Mouse (Mus musculus): ENCODE measurements around the gene Csf3.
"Not testable (repeated sequence)": the region's sequence is repeated elsewhere in the genome, so short reads cannot be mapped to it uniquely, and the experiment has no call there.

The Csf3 gene

DNA sequence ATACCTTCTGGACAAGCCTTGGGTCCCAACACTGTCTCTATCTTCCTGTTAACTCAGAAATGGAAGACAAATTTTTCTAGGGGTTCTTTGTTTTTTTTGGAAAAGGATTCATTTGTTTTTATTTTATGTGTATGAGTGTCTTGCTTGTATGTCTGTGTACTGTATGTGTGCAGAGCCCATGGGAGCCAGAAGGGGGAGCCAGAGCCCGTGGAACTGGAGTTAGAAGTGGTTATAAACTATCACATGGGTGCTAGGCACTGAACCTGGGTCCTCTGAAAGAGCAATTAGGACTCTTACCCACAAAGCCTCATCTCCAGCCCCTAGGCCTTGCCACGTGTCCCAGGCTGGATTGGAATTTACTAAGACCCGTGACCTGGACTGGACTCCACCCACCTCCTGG, 33.0 kb downstream of the Csf3 start:
- DNase-seq, result peak; percentile 49

DNA sequence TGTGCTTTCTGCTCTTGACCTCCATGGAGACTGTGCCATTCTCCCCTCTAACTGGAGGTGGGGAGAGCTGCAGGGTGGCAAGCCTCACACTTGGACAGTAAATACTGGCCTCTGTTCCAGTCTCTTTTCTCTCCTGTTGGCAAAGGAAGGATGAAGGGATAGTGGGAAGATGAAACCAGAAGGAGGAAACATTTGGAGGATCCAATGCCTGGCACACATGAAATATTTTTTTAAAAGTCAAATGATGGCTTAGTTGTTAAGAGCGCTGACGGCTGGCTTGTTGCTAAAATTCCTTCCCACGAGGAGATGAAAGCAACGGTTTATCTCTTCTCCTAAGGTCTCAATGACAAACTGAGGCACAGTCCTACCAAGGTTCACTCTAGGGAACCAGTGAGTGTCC, 34.0 kb downstream of the Csf3 start:
- no peak for DNase-seq

DNA sequence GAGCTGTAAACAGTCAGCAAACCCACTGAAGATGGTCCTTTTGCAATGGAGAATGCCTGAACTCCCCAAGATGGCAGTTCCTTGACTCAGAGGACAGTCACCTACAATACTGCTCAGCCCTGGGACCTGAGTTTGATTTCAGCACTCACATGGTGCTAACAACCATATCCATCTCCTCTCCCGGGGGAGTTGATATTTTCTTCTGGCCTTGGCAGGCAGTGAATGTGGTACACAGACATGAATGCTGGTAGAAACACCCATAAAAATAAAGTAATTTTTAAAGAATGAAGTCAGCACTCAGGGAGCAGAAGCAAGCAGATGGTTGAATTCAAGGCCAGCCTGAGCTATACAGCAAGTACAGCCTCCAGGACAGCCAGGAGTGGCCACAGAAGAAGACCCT, 35.1 kb downstream of the Csf3 start:
- DNase-seq, result no peak

DNA sequence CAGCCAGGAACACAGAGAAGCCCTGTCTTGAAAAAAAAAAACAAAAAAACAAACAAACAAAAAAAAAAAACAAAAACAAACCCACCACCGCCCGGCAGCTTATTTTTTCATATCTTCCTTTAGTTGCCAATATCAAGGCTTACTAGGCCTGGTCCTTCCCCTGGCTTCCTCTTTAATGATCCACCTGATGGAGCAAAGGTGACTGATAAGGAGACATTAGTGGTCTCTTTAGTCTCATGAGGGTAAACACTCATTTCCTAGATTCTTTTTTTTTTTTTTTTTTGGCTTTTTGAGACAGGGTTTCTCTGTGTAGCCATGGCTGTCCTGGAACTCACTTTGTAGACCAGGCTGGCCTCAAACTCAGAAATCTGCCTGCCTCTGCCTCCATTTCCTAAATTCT, 36.2 kb downstream of the Csf3 start:
- not testable (repeated sequence) for DNase-seq

DNA sequence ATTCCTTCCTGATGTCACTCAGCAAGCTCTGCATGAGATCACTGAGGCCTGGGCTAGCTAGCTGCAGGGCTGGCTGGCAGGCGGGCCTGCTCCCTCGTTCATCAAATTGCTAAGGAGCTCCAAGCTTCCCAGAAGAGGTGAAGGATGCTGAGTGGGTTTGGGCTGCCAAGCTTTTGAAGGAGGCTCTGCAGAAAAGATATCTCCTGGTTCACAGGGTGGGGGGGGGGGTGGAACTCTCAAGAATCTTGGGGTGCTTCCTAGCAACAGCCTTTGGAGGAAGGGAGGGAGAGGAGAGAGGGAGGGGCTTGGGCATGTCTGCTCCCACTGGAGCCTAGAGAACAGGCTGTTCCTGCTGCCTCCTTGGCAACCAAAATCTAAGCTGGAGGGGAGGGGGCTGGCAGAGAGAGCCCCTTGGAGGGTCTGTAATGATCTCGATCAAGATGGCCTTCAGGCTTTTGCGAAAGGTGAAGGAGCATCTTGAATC, 37.4 kb downstream of the Csf3 start:
- DNase-seq, result no peak

DNA sequence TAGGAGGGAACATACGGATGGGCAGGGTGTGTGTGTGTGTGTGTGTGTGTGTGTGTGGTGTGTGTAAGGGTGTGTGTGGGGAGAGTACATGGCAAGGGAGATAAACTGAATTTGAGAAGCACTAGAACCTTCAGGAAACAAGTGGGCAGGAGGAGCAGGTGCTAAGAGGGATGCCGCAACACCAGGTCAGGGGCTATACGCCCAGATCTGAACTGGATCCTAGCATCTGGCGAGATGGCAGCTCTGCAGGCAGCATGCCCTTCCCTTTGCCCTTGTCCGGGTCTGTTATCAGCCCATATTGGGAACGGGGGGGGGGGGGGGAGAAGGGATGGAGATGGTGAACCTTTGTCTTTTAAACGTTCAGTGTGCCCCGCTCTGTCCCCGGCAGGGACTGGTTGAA, 37.9 kb downstream of the Csf3 start:
- DNase-seq, result no peak

DNA sequence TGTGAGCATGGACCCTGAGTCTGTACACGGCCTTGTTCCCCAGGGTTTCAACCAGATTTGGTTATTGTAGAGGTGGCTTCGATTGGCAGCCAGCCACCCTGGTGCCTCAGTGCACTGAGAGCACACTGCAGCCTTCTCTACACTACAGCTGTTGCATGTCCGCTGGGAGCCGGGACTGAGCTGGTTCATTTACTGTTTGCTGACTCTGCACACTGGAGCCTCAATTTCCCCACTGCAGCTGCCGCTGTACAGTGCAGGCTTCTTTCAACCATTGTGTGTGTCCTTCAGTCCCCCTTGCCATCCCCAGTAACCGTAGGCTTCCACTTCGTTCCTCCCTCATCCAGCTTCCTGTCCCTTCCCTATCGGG, 38.9 kb downstream of the Csf3 start:
- DNase-seq, result peak; percentile 50

DNA sequence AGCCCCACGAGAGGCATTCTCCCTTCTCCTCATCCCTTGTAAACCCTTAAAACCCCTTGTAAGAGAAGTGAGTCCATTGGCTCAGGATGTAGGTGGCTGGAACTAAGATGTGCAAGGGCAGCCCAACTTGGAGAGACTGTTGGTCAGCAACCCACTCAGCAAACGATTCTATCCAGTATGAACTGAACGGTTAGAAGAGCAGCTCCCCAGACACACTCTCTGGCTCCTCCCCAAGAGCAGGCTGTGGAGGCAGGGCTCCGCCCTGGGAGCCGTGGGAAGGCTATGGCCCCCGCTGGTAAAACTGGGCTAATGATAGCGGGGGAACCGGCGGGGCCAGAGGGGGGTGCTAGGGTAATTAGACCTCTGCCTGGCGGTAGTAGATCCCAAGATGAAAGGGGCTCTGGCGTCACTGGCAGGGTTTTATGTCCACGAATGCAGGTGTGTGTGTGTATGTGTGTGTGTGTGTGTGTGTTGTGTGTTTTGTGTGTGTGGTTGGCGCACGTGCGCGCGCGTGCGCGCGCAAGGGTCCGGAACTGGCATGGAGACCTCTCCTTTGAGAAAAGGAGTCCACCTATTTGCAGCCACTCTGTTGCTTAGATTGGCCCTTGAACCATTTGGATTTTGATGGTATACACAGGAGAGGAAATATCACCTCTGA, 39.5 kb downstream of the Csf3 start, which contains the start of gene Thra:
Thra (plus strand) TSS at position 246 of the 658 bp plus-strand sequence.
- peak; percentile 55 for DNase-seq

DNA sequence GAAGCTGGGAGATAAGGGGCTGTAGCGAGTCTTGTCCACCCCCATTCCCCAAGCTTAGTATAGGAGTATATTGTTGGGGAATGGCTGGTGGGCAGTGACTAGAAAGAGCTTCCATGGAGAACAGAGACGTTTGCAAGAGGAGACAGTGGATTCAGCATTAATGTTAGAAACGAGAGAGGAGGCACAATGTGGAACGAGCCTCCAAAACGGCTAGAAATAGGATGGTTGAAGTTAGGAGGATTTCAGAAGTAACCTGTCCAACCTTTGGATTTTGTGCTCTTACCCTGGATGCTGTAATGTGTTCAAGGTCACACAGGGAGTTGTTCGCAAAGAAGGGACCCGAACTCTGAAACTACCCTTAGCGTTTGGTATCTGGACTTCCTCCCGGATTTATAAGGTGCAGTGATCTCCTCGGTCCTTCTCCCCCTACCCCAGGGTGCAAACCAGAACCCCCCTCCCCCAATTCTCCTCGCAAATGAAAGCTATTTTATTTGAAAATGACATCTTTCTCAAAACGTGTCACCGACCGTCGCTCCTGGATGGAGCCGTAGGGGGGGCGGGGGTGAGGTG, 40.1 kb downstream of the Csf3 start:
- DNase-seq, result no peak

DNA sequence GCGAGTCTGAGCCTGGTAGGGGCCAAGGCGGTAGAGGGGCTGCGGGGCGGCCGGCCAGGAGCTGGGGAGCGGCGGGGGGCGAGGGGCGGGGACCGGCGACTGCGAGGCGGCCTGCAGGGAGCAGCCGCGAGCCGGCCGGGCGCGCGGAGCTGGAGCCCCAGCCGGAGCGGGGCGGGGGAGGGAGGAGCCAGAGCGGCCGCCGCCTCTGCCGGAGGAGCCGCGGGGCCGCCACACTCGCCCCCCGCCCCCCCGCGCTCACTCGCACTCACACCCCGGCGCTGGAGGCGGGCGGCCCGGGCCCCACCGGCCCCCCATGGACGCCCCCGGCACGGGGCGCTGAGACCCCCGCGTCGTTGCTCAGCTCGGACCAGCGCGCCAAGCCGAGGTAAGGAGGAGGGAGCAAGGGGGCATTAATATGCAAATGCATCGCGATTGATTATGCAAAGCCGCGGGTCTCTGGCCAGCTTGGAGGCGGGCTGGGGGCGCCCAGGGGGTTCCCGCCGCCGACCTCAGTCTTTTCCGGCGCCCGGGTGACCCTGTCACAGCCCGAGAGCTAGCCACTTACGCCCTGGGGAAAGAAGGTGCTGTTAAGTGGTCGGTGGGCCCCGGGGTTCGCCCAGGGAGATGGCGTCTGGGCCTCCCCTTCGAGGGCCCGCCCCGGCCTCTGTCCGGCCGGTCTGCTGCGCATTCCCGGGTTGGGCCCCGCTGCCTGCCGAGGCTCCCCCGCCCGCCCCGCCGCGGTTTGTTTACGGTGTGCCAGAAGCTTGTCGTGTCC, 40.7 kb downstream of the Csf3 start:
- DNase-seq, result peak; percentile 91

DNA sequence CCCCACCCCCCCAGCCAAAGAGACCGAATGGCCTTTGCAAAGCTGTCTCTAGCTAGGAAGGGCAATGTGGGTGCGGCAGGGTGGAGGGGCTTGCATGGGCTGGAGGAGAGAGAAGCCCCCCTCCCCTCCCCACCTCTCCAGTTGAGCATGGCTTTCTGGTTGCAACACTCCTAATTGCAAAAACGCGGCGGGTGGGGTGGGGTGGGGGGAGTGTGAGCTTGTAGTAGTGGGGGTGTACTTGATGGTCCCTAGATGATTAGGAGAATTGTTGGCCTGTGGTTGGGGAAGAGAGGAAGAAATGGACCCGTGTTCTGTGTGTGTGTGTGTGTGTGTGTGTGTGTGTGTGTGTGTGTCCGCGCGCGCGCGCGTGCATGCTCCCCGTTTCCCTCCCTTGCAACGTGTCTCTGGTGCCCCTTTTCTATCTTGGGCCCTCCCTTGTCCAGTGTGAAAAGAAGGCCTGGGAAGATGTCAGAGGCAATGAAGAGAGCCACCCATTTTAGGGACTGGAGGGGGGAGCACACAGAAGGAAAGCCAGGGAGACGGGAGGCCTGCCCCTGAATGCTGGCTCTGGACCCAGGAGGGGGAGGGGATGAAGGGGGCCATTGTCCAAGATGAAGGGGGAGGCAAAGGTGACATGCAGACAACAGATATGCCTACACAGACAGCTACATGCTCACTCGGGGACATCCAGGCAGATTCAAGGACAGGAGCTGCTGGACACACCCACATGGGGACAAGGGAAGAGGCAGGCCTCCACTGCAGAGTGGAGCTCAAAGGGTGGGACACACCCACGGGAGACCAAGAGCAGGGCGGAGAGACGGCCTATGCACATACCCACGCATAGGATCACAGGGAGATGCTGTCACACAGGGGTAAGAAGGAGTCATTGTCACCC, 41.6 kb downstream of the Csf3 start:
- DNase-seq, result peak; percentile 51

DNA sequence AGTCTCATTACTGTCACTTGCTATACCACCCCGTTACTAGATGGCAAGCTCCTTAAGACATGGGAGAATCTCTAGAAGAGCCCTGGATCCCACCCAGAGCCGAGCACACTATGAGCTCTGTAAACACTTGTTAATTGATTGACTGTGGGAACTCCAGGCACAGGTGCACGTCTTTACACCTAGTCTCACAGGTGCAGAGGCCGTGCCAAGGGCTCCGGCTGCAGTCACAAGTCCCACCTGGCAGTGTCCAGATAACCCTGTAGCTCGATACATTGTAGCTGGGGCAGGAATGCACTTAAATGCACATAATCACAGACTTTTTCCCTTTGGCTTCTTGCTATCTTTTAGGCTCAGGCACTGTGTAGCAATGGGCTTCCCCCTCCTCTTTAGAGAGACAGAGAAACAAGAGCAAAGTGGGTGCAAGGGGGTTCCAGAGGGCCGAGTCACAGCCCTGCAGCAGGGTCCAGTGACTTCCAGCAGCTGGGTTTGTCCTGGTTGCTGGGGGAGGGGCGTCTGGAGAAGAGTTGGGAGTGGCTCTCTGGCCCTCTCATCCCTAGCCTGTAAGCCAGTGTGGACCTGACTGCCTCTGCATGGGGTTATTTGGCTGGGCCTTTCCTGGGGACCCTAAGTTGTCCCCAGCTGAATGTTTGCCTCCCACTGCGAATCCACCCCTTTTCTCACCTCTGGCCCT, 42.7 kb downstream of the Csf3 start:
- no peak for DNase-seq

DNA sequence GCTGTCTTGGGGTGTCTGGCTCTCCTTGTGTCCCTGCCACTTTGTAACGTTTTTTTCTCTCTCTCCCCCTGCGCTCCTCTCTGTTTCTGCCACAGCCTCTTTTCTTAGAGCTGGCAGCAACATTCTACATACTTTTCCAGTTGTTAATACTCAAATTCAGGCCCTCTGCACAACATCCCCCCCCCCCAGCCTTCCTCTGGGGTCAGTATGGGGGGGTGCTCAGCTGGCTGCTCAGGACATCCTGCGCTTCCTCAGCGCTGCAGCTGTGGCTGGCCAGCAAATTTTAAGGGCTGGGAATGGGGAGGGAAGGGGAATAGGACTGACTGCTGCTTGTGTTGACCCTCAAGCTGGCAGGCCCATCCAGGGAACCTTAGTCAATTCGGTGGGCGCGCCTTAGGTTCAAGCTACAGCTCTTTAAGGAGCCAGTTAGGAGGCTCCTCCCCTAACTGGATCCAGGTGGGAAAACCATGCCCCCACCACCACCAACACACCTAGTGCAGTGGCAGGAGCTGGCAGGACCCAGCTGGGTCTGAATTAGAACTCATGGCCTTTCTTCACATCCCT, 43.5 kb downstream of the Csf3 start:
- DNase-seq, result no peak

DNA sequence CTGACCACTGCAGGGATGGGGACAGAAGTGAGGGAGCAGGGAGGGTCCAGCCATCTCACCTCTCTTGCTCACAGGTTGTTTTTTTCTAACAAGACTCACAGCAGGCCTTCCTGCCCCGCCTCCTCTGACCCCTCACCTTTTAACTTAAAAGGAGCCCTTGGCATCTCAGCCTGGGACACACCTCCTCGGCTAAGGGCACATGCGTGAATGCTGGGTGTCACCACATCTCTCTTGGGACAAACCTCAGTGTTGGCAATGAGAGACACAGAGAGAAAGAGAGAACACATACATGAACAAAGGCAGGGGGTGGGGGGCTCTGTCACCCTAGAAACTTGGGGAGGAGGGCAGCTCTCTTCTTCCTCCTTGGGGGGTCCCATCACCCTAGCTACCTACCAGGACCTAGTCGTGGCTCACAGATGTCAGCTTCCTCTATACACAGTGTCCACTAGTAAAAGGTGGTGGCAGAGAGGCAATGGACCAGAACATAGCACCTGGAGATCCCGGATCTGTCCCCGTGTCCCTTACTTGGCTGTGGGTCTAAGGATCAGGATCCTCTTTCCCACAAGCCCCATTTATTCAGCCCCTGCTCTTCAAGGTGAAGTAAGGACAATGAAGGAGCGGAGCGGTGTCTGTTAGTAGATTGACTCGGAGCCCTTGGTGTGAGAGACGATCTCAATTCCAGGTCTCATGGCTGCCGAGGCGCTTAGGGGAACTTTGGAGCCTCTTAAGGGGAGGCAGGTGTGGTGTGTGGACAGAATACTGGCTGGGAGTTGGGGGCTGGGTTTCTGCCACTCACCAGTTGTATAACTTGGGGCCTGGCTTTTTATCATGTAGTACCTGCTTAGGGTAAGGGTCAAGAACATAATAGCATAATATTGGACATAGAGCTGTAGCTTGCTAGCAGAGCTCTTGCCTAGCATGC, 45.1 kb downstream of the Csf3 start:
- no peak for DNase-seq

DNA sequence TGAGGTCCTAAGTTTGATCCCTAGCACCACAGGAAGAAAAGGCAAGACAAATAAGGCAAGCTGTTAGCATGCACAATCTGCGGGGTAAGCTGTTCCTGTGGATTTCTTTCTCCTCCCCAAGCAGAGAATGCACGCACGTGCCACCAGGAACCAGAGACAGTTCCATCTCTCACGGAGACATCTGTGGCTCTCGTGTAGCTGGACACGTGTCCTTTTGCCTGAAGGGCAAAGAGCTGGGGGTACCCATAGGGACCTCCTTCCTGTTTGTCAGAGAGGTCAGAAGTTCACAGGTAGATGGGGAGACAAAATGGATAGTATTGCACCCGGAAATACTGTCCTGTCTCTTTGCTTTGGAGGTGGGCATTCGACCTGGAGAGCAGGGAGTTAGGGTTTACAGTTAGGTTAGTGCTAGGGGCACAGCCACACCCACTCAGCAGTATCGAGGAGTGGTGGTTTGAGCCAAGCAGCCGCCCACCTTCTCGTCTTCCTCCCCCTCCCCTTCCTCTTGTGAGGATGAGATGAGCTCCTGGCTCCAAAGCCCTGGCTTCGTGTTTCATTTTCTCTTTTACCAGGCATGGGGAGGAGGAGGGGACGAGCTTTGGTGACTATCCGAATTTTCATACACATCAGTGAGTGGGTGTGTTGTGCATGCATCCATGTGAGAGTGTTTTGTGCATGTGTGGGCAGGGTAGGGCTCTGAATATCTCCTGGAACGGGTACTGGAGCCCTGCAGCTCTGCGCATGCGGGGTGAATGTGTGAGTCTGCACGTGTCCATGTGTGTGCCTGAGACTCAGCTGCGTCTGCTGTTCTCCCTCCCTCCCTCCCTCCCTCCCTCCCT, 46.0 kb downstream of the Csf3 start:
- DNase-seq, result peak; percentile 88

DNA sequence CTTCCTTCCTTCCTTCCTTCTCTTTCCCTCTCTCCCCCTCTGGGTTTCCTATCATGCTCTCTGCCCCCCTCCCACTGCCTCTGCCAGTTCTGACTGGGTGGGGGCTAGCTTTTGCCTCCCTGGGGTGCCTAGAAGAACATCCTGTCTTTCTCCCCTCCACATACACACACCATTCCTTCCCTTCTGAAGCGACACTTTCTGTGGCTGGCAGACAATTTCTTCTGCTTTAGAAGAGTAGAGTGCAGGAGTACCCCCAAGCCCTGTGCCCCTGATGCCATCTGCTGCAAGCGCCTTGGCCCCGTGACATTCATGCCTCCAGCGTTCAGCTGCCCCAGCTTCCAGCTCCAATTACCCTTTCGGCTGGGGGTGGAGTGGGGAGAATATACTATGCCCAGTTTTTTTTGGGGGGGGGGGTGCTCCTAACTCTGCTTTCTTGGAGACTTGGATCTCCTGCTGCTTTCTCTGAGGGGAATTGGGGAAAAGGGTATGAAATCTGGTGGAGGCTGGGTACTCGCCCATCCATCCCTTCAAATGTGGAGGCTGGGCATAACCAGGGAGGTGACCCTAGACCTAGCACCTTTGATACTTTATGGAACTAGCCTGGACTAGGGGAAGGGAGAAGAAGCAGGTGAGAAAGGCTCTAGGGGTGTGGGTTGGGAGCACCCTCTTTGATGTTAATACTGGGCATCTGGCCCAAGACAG, 46.9 kb downstream of the Csf3 start:
- DNase-seq, result peak; percentile 56

DNA sequence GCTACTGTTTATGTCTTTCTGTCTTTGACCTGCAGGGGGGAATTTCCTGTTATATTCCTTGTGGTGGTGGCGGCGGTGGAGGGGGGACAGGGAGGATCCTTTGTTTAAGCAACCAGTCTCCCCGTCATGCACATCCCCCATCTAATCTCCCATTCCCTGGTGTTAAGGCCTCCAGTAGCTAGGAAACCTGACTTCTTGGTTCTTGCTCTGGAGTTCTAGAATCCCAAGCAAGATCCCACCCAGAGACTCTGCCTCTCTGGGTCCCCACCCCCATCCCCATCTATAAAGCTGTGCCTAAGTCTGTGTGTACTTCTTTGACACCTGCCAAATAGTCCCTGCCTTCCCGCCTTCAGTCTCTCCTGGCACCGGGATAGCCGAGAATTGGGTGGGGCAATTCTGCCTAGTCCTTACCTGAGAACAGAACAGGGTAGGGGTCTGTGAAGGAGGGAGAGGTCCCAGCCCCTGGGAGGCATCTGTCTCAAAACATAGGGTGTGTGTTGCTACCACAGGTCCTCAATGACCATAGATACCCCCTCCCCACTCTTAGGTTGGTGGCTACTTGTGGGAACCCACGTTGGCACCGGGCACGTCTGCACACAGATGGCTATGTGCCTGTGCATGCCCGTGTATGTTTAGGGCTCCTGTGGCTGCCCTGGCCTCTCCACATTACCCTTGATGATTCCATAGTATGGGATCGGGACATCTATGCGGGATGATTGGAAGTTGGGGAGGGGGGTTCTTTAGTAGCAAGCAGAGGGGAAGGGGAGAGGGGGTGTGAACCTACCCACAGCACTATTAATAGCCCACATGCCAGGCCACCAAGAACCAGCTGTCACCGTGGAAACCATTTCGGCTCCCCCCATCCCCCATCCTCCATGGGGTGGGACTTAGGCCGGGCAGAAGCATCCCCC, 47.7 kb downstream of the Csf3 start:
- DNase-seq, result no peak

DNA sequence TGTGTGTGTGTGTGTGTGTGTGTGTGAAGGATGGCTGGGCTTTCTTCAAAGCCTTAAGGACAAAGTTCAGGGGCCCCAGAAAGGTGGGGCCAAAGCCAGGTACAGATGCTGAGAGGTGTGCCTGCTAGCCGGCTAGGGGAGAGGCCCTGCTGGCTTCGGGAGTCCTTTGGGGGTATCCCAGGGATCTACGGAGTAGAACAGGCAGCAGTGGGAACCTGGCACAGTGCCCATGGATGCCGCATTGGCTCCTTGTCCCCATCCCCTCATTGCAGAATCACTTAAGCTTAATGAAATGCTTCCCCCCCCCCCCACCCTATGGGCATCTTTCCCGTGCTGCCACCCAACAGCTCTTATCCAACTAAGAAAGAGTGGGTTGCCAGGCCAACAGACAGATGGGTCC, 48.7 kb downstream of the Csf3 start:
- no peak for DNase-seq

All from thymus, postnatal 4 days (tissue).